Mouse (Mus musculus) activated CD4-positive, CD25-positive, alpha-beta regulatory T cell, adult 4 months (primary cell): Measurements from ENCODE around the gene Gm8909. TPM values are rescaled to one million over a fixed set of nuclear protein-coding genes. Genes with fewer than 3 reads are reported as not detected.

ENCODE experiments used
- polyA plus RNA-seq, 2 experiments: library from polyadenylated mRNA; unstranded; fragments of 100-300 nt; shearing (Covaris generic); gene quantifications; one replicate each; pipeline ENCODE4 v1.2.1; 2017

Gm8909 gene
- polyA plus RNA-seq, 2 experiments from 2014 or later, result 1.3 to 5.2 TPM

Other genes starting within 250 kb of the Gm8909 start
- gene Abcf1, start 198.8 kb downstream of the Gm8909 start, polyA plus RNA-seq, result 100 to 1,000 TPM in 1 of 2 experiments, 10 to 100 TPM in 1; 99.6 to 137 TPM
- 1 to 10 TPM; 8.1 to 9.2 TPM for gene Gnl1, start 188.7 kb downstream of the Gm8909 start, polyA plus RNA-seq
- 10 to 100 TPM; 13.6 to 17.6 TPM for gene Prr3, start 188.3 kb downstream of the Gm8909 start, polyA plus RNA-seq
- gene H2-T24, start 148.0 kb downstream of the Gm8909 start, polyA plus RNA-seq, result 10 to 100 TPM; 36.4 to 43.7 TPM
- gene H2-T23, start 135.7 kb downstream of the Gm8909 start, polyA plus RNA-seq, result 1,000 to 10,000 TPM in 1 of 2 experiments, 100 to 1,000 TPM in 1; 679 to 1,228 TPM
- gene H2-T22, start 125.8 kb downstream of the Gm8909 start, polyA plus RNA-seq, result 100 to 1,000 TPM; 415 to 458 TPM
- gene Gm6034, start 125.6 kb downstream of the Gm8909 start, polyA plus RNA-seq, result under 1 TPM in 1 of 2 experiments, not detected in 1; 0.46 TPM
- gene Gm11127, start 110.2 kb downstream of the Gm8909 start, polyA plus RNA-seq, result under 1 TPM; 0.37 to 0.38 TPM
- gene Gm19684, start 46.9 kb downstream of the Gm8909 start, polyA plus RNA-seq, result 1 to 10 TPM in 1 of 2 experiments, under 1 TPM in 1; 0.70 to 4.4 TPM
- not detected for gene Gm7030, start 39.1 kb downstream of the Gm8909 start, polyA plus RNA-seq
- 1 to 10 TPM in 1 of 2 experiments, not detected in 1; 5.7 TPM for gene H2-T3, start 21.8 kb upstream of the Gm8909 start, polyA plus RNA-seq
- gene Rpp21, start 89.5 kb upstream of the Gm8909 start, polyA plus RNA-seq, result 100 to 1,000 TPM; 178 to 195 TPM
- 10 to 100 TPM in 1 of 2 experiments, 1 to 10 TPM in 1; 9.2 to 13.2 TPM for gene Trim39, start 103.7 kb upstream of the Gm8909 start, polyA plus RNA-seq
- not detected for gene H2-M10.2, start 118.0 kb upstream of the Gm8909 start, polyA plus RNA-seq
- gene H2-M10.1, start 157.6 kb upstream of the Gm8909 start, polyA plus RNA-seq, result not detected
- gene H2-M10.3, start 199.9 kb upstream of the Gm8909 start, polyA plus RNA-seq, result not detected